Mouse (Mus musculus): ENCODE data around the gene Ago3.

GRCm38 (mm10) chr4:126330295-126330694 is 99.1 kb downstream of the Ago3 start:
- no peak for TF ChIP-seq EP300 (IDR thresholded peaks at IDR 0.05; ENCODE audit: low read depth in 1 of 2, low read length in 2 of 2)
- TF ChIP-seq TBP (IDR thresholded peaks at IDR 0.05; ENCODE audit: low read depth, low read length) = no peak
- no peak for TF ChIP-seq GATA1 (IDR thresholded peaks at IDR 0.05; ENCODE audit: low read depth, low read length)
- TF ChIP-seq USF2 (IDR thresholded peaks at IDR 0.05; ENCODE audit: borderline replicate concordance in 1 of 2, insufficient read depth in 1 of 2, low read depth in 1 of 2, low read length in 2 of 2) = no peak

Data from MEL (cell line).